Mouse (Mus musculus) liver, adult 2 months (tissue): ENCODE data around the gene Tbc1d12.

Experiments used
- CTCF ChIP-seq: fragments of 200-500 bp; IDR thresholded peaks from 2 replicates; pipeline ENCODE4 v1.5.1; 2011; ENCODE audit warnings: low read depth, low read length, control low read depth
- POLR2A ChIP-seq: fragments of 200-500 bp; IDR thresholded peaks from 2 replicates; pipeline ENCODE4 v1.6.1; 2011; ENCODE audit warnings: low read length, control low read depth; ENCODE audit not compliant: insufficient read depth; ENCODE audit errors: extremely low read depth

DNA sequence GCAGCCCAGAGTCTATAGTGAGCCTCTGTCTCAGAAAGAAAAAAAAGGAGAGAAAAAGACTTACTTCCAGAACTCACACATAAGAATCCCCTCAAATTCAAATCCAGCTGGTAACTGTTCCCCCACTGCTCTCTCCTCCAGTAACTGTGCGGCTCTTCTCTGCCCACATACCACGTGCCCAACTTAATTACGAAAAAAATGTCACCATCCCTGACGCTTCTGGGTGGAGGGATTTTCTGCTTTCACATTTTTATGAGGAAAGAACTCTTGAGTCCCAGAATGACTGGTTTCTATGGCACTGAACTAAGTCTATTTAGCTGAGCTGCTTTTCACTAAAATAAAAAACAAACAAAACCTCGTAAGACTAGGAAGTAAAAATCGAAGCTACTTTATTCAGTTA, 48.6 kb upstream of the Tbc1d12 start:
- TF ChIP-seq CTCF = no peak
- TF ChIP-seq POLR2A = no peak
